Mouse (Mus musculus): ENCODE results near the gene Znhit1. TPM values are rescaled to one million over a fixed set of nuclear protein-coding genes. Genes with fewer than 3 reads are reported as not detected.

Znhit1 gene
- total RNA-seq, 2 experiments from 2014 or later: 58.2 to 67.8 TPM

Small RNA genes lying within 50 kb of the gene (microRNA-seq; reads per million reads assigned to microRNA genes)
- 16.1 to 18.1 reads per million in 2 experiments for gene Mir702 (ENCODE audit: borderline number of aligned reads in 2 of 2)

Other genes starting within 250 kb of the Znhit1 start
- 1 to 10 TPM in 1 of 2 experiments, under 1 TPM in 1; 0.76 to 1.1 TPM for gene Col26a1, start 104.8 kb downstream of the Znhit1 start, total RNA-seq (2021)
- gene Ift22, start 79.9 kb downstream of the Znhit1 start, total RNA-seq (2021): 10 to 100 TPM; 11.0 to 11.6 TPM
- gene Fis1, start 34.7 kb downstream of the Znhit1 start, total RNA-seq (2021): 100 to 1,000 TPM; 178 to 185 TPM
- gene Cldn15, start 21.4 kb downstream of the Znhit1 start, total RNA-seq (2021): 10 to 100 TPM in 1 of 2 experiments, 1 to 10 TPM in 1; 9.8 to 11.3 TPM
- 10 to 100 TPM; 36.9 to 45.6 TPM for gene Plod3, start 1.0 kb downstream of the Znhit1 start, total RNA-seq (2021)
- gene Vgf, start 38.4 kb upstream of the Znhit1 start, total RNA-seq (2021): under 1 TPM in 1 of 2 experiments, not detected in 1; 0.11 TPM
- gene Ap1s1, start 58.1 kb upstream of the Znhit1 start, total RNA-seq (2021): 10 to 100 TPM; 38.8 to 41.3 TPM
- gene Serpine1, start 84.2 kb upstream of the Znhit1 start, total RNA-seq (2021): 10 to 100 TPM; 28.1 to 42.8 TPM
- gene Trim56, start 128.2 kb upstream of the Znhit1 start, total RNA-seq (2021): 10 to 100 TPM; 19.9 to 23.0 TPM
- gene Muc3, start 161.3 kb upstream of the Znhit1 start, total RNA-seq (2021): not detected
- gene Muc3a, start 224.4 kb upstream of the Znhit1 start, total RNA-seq (2021): under 1 TPM in 1 of 2 experiments, not detected in 1; 0.36 TPM